Mouse (Mus musculus): ENCODE measurements at regions not wholly inside any gene's neighbourhood (a gene's known extent, or its start where the extent isn't known, plus 50 kb on each side); places are given as distances from the start of the nearest gene placed in this dataset.

DNA sequence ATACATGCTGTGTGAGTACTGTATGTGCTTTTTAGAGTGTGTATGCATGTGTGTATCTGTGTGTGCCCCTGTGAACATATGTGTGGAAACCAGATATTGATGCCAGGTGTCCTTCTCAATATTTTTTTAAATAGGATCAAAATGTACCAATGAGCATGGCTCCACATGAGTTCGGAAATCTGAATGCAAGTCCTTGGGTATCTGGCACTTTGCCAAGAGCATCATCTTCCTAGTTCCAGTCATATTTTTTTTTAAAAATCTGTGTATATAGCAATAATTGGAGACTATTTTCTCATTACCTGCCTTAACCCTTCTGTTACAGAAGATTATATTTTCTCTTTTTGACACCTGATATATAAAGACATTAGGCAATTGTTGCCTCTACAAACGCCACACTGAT, 255.0 kb upstream of the BC052040 start:
- no peak for DNase-seq

DNA sequence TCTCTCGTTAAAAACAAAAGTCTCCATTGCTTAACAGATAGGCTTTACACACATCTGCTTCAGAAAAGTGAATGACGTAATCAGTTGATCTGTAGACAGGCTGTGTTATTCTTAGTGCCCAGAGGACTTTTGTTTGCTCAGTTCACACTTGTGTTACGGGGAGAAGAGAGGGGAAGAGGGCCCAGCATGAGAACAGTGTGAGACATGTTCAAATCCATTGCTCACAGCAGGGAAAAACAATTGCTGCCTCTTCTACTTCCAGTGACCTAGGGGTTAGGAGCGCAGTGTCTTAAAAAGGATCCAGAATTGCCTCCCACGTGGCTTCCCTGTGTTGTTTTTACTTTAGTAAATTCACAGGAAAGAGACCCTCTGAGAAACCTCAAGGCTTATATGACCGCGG, 243.3 kb upstream of the BC052040 start:
- no peak for DNase-seq

DNA sequence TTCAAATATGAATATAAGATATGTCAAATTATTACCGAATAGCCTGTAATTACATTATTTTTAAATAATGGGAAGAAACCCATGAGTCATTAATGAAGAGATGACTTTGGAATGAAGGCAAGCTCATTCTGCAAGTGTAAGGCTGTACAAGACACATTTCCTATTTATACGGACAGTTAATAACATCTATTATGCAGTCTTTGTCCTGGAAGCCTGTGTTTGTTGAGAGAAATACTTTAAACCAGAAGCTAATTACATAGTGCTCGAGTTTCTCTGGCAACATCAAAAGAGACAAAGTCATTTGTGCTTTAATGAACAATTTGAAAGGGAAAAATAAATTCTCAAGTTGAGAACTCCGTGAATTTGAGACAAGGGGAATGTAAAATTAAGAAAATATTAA, 242.5 kb upstream of the BC052040 start:
- DNase-seq: no peak

DNA sequence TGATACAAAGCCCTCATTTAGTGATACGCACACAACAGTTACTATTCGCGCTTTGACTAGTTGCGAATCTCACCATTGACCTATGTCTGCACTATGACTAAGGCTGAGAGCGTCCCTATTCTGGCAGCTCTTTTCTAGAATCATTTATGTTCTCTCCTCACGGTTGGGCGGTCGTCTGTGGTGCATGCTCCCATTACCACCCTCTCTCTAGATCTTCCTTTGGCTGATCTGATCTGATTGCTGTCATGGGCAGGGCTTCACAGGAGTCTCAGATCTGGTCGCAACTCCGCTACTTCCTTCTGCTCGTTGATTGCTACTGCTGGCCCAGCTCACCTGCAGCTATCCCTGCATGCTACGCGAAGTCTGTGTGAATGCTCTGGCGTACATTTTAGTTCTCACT, 239.2 kb upstream of the BC052040 start:
- DNase-seq: no peak

DNA sequence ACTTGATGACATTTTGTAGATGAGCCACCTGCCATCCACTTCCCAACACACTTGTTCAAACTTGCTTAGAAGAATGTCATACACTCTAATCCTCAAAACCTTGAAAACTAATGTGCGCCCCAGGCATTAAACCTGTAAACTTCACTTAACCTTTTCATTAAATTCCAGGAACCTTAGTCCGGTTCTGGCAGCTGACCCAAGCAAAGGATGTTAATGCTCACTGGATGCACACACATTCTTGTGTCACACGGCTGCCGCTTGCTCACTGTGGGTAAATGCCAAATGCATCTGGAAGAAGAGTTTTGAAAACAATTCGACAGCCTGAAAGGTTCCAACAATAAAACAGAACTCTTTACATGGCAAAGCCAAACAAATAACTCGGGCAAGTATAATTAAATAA, 235.0 kb upstream of the BC052040 start:
- DNase-seq: no peak

DNA sequence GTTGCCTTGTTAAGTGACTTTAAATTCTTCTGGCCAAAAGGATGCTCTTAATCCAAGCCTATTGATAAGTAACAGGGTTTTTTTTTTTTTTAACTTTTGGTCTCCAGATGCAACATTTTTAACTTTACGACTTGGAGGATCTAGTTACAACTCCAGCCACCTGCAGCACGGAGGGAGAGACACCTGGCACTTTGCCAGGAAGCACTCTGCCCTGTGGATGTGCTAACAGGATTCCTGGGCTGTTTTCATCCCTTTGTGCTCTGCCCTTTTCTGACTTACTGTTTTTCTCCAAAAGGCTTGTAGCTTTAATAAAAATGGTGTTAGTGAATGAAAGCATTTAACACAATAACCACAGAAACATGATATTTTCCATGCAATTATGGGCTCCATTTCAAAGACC, 233.3 kb upstream of the BC052040 start:
- DNase-seq: no peak

DNA sequence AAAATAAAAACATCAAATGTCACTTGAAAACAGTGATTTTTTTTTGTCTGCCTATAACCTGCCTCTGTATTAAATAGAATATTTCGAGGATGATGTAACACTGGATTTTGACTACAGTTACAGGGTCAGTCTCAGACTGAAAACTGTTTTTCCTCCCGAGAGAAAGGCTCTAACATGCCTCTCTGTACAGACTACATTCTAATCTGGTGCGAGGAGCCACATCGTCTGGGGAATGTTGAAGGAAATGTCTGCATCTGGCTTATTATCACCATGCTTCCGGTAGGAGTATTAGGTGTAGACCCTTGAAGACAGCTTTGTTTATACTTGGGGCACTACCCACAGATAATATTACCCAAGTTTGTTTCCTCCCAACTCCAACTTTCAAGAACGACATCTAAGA, 210.4 kb upstream of the BC052040 start:
- no peak for DNase-seq

DNA sequence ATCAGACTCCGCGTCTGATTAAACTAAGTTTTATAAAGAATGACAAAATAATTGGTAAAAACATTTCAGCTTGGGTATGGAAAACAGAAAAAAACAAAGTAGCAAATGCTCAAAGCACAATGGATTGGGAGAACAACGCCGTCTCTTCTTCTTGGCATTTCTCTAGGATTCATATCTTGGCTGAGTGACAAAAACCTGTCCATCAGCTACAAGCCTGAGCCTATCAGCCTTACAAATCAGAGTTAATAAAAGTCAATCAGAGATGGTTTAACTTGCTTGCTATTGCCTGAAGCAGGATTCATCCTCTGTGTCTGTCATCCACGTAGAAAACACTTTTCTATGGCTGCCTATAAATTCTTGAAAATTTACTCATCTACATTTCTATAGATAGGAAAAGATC, 206.2 kb upstream of the BC052040 start:
- no peak for DNase-seq

DNA sequence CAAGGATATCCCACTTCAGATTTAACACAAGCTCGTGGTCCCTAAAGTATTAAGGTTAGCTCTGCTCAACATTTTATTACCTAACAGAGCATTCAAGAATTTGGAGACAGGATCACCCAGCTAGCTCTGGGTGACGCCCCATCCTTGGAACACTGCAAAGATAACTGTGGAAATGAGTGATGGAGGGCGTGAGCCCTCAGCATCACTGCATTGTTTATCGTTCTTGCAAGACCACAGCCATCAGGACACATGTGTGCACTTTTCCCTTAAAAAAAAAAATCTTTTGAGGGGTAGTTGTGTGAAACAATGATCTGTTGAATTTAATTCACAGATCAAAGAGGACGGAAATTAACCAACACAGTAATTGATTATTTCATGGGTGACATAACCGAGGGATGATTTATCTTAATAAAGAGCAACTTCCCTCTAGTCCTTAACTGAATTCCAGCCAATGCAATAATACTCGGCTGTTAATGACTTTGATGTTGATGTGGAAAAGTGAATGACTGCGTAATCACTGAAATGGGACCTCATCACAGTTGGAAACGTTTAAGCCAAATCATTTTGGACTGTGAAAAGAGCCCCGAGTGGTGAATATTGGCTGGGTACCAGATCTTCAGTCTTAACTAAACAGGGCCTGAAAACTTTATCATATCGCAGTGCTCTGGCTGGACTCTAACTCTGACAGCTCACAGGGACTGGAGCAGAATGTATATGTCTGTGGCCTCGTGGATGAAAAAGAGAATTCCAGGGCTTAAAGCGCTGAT, 196.9 kb upstream of the BC052040 start:
- no peak for DNase-seq

DNA sequence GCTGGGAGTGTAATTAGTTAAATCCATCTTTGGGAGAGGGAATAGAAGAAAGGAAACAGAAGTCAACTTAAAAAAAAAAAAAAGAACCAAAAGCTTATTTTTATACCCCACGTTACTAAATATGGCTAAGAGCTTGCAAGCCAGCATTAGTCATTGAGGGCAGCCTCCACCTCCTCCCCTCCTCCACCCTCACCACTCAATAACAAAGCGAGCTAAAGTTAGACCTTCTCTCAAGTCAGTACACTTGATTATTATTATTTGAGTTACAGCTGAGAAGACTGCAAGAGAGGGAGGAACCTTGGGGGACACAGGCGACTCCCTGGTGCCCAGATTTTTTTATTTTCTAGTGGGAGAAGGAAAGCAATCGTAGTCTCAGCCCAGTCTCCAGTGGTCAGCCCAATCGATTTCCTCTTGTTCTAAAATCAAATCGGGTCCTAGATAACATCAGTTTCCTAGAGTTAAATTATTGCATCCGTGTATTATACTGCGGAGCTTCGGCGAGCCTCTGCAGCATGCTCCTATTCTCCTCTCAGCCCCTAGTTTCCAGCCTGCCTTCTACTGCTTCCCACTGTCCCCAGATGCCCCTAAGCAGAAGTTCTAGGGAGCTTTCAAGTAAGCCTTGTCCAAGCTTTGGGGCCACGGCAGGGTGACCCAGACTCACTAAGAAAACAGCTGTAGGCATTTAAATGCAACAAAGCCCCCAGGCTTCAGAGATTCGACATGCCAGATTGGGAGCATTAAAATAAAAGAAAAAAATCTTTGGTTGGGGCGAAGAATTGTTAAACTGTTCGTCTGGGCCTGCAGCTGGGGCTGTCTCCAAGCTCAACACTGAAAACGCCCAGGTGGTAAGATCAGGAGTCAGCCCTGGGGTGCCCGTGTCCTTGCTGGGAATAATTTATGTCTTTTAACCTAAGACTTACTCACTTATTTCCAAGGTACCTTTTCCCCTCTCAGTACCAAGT, 196.0 kb upstream of the BC052040 start:
- DNase-seq: no peak

DNA sequence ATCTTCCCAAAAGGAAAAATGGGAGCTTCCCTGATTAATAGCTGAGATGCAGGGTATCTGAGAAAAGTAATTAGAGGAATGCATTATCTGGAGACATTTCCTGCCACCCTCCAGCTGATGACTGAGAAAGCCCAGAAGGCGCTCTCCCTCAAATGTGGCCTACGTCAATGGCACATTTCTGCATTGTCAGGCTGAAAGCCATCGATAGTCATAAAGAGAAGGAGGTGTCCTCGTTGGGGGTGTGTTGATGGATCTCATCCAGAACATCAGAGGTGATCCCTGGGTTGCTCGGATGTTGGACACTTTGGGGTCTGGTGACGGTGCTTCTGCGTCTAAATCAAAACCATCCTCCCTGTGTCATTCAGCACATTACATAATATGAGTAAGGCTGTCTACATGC, 189.9 kb upstream of the BC052040 start:
- DNase-seq: no peak

DNA sequence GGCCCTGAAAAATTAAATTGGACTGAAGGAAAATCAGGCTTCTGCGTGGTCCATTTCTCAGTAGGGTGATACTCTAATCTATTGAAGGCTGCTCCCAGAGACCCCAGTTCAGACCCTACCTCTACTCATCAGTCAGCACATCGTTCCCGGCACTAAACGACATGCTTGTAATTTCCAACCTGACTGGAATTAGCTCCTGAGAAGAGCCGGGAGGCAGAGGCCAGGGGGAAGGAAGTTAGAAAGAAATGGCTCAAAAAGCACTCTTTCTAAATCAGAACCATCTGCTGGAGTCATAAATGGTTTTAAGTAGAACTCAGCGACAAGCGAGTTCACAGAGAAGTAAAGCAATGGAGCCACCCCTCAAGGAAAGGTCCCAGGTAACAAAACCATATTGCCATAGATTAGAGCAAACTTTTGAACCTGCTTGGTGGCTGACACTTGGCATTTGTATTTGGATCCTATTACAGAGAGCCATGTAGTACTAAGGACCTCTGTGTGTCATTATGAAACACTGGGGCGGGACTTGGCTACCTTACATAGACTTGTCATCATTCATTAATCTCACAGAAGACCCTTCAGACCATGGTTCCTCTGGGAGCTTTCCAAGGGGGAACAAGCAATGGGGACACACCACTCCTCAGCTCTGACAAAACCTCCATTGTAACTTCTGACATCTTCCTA, 189.3 kb upstream of the BC052040 start:
- DNase-seq: no peak

DNA sequence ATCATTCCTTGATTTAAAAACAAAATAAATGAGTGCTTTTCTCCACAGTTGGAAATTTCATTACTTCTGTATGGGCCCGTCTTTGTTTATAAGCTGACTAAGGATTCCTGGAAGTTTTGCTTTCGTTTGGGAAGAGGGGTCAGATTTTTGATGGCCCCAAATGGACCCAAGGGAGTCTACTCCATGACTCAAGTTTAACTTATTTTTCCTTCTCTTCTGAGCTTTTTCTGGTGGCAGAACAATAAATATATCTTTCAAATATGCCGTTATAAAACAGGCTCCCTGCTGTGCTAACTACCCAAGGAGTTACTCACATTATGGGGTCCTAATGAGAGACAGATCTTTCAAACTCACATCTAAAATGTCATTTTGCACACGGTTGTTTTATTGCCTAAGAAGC, 187.4 kb upstream of the BC052040 start:
- no peak for DNase-seq

DNA sequence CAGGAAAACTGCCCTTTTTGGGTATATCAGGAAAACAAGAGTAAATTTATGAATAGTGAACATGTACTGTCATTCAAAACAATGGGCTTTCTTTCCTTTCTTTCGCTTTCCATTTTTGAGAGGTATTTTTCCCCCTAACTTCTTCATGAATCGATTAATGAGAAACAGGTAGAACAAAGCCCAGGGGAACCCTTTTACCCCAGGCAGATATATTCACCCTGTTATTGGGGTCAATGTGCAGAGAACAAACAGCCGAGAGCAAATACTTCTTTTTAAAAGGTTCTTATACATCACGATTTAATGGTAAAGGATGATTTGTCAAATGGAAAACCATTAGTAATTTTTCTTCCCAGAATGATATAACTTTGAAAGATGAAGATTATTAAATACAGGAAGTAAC, 183.0 kb upstream of the BC052040 start:
- DNase-seq: no peak

DNA sequence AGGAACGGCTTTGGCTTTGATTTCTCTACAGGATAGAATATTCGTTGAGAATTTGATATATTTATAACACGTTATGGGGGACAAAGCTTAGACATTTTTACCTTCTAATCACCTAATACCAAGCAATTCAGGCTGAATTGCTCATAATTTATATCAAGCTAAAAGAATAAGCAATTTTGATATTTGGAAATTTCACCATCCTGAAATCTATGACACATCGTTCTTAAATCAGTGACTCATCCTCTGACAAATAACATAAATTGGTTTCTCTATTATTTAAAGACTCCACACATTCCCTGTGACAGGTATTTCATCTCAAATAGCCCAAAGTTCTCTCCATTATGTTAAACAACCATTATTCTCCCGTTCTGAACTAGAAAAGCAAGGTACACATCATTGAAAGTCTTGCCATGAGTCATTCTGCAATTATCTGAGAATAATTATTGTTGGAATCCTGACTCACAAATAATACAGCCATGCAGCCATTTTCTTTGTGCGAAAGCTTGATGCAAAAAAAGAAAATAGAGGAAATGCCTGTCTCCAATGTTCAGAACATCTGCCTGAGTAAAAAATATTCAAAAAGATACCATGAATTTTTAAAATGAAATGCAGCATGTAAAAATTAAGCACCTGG, 182.3 kb upstream of the BC052040 start:
- DNase-seq: no peak

DNA sequence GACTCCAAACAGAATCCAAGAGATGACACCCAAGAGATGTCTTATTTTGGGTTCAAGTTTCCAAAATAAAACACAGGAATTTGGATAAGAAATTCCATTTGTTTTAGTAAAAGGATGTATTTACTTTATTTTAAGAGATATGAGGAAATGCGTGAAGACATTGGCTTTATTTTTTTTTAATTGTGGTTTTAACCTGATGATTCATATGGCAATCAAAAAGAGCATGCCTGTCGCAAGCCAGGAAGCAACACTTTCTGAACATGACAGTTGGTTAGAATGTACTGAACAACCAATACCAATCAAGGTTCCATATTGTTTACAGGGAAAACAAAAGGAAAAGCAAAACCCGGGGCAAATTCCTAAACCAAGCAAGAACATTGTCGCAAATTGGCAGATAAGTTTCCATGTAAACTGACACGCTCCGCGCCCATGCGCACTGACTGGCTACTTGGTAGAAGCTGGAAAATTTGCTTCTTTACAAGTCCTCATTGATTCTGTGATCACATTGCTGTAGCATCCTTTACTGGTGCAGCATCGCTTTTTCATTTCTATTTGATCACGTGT, 181.4 kb upstream of the BC052040 start:
- DNase-seq: no peak

DNA sequence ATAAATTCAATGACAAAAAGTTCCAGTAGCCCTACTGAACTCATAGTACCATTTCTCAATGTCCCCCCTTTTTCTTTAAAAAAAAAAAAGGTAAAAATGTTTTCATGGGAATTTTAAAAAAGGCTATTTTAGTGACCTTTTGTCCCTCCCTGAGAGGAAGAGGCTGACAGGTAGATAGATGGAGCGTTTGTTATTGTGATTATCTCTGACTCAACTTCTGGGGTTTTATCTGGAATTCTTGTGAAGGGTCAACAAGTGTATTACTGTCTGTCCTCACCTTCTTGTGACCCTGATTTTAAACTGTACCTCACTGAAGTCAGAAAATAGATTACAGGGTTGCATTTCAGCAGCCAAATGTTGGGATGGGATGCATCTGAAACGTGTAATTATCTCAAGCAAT, 179.3 kb upstream of the BC052040 start:
- DNase-seq: no peak

DNA sequence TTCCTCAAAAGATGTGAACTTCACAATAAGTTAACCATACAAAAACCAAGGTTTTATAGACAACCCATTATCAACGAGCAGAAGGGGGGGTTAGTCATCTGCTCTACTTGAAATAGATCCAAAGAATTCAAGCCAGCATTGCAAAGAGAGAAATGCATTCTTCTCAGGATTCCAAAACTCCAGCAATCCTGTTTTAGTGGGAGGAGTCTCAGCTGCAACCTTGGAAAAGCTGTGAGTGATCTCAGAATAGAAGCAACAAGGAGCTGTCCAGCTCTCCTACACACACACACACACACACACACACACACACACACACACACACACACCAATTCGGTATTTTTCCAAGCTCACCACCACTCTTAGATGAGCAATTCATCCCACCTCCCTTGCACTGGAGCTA, 149.0 kb upstream of the BC052040 start:
- DNase-seq: no peak

DNA sequence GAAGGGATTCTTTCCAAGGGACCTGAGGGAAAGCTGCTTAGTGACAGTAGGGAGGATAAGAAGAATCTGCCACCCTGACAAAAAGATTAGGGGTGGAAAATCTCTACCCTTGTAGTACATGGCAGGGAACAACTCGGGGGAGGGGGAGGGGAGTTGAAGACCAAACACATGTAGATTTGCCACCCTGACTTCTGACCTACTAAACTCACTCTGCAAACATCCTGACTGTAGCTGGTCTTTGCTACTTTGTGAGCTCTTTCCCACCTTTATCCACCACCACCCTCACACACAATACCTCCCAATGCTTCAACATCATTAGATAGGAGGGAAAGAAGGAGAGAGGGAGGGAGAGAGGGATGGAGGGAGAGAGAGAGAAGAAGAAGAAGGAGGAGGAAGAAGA, 140.4 kb upstream of the BC052040 start:
- DNase-seq: no peak

DNA sequence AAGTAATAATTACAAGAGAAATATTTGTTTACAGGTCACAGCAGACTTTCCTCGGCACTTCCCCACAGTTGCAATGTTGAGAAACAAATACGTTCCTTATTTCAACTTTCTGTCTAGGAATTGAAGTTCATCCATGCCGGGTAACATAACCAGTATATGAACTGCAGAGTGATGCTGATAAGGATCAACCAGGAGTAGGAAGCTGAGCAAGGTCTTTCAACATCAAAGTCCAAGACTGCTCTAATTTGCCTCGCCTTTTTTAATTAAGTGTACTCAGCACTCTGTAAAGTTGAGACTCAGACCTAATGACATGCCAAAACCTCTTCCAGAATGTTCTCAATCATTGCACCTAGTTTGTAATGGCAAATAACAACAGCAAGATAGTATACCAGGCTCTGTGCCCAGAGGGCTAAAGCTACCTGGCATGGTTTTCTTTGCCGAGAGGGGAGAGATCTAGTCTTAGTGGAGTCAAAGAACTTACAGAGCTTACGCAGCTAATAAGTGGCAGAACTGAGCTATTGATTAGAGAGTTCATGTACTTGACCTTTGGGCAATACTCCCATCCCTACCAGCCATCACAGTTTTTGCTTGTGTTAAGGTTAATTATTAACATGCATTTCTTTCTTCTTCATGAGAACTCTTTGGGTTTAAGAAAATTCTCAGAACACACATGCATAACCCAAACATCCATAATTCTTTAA, 131.6 kb upstream of the BC052040 start:
- no peak for DNase-seq

DNA sequence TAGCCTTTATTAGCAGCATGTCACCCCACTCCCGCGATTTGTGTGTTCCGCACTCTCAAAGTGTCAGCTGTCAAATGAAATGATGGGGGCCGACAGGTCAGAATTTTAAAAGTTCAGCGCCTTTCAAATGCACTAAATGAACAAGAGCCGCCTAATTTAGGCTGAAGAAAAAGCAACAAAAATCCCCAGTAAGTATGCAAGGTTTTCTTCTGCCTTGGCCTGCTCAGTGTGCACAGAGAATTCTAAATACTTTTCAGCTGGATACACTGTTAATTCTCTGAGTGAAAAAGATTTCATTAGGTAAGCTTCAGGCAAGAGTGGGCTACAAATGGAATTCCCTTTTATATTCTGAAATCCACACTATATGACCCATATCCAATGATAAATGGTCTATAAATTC, 125.9 kb upstream of the BC052040 start:
- no peak for DNase-seq

DNA sequence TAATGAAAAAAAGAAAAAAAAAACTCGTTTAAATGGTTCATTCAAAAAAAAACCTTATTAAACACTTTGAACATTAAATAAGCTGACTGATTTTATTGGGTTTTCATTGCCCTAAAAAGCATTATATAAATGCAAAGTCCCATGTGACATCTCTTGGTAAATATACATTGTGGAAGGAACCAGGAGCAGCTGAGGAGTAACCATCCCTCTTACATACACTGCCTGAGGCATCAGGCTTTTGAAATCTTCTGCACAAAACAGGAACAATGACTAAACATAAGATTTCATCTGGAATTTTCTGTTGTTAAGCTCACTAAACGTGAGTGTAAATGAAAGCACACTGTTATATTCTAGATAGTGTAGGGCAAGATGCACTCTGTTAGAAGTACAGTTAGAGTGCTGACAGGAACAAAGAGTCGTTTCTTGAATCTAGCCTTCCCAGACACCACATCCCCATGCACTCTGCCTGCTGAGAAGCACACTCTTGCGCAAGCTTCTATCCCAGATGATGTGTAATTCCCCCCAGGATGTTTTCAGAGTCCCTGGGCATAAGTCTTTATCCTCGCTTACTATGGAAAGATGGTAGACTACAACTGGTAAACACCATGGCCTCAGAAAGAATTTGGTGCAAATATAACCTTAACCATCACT, 125.0 kb upstream of the BC052040 start:
- DNase-seq: no peak
